Mouse (Mus musculus) stomach, postnatal 0 days (tissue): ENCODE results near the gene Rnase10.

ENCODE experiments used
- CTCF ChIP-seq: IDR thresholded peaks from 2 replicates; pipeline ENCODE4 v1.5.1; 2016; ENCODE audit warnings: antibody characterized with exemption, low read depth, mild to moderate bottlenecking, moderate library complexity
- EP300 ChIP-seq: optimal IDR thresholded peaks from 2 replicates; pipeline ENCODE3; 2016; ENCODE audit warnings: antibody characterized with exemption

DNA sequence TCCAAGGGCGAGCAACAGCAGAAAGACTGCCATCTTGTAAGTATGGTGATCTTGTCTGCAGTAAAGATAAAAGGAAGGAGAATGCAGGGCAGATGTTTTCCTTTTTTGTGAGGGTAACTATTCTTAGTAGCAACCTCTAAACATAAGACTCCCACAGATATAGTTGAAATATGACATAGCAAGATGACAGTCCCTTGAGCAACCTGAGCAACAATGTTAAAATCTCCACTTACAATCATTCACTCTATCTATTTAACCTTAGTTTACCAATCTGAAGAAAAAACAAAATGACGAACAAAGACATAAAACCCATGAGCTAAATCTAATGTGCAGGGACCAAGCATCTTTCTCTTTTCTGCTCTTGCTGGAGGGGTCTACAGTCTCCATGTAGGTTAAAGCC, 42.5 kb downstream of the Rnase10 start, which contains the start of gene Rnase11:
- TF ChIP-seq EP300, result no peak
- no peak for TF ChIP-seq CTCF
